Mouse (Mus musculus): ENCODE results near the gene Zdhhc25. TPM values are rescaled to one million over a fixed set of nuclear protein-coding genes. Genes with fewer than 3 reads are reported as not detected.

Zdhhc25 gene
- not detected in 2 replicates for polyA plus RNA-seq (2015; fragmentation: Nextera tagmentation; extraction: Ambion mirVana)

- ATAC-seq (ENCODE audit: extremely low read depth, insufficient number of reproducible peaks, low FRiP score, low TSS enrichment): no peak
- 81% methylated on average over 4 of the region's 4 CpGs for WGBS
- H3K4me3 ChIP-seq: no peak within 1 kb of the TSS
- no peaks in the 10 kb centered on the region for H3K9me3 ChIP-seq
- no peaks in the 10 kb centered on the region for H3K36me3 ChIP-seq
- no peak within 1 kb of the TSS for H3K4me2 ChIP-seq
- H3K4me1 ChIP-seq: no peaks in the 10 kb centered on the region
- H3K9ac ChIP-seq: no peak within 1 kb of the TSS
- H3K27ac ChIP-seq (replicated peaks): no peak within 1 kb of the TSS
- no peaks in the 10 kb centered on the region for H3K27me3 ChIP-seq (replicated peaks)
Measured at GRCm38 (mm10) chr15:88600002-88600401, at the start of gene Zdhhc25. Gene Zdhhc25, plus strand, starts transcription at chr15:88600302.

- Histone ChIP-seq H3K4me2 (no peak overlapping the region), H3K4me1 (no peaks in the 10 kb centered on the region), H3K9me3 (no peaks in the 10 kb centered on the region), H3K36me3 (no peaks in the 10 kb centered on the region), H3K4me3 (no peak overlapping the region), H3K9ac (no peak overlapping the region), H3K27ac (replicated peaks) (no peak overlapping the region), H3K27me3 (replicated peaks) (peaks cover 15% of the 10 kb centered on the region)
- 76% methylated on average over 9 of the region's 9 CpGs for WGBS
- ATAC-seq (ENCODE audit: extremely low read depth, insufficient number of reproducible peaks, low FRiP score, low TSS enrichment): no peak
Measured at GRCm38 (mm10) chr15:88552852-88553251, 47.2 kb upstream of the Zdhhc25 start.

- Histone ChIP-seq H3K9ac (no peak overlapping the region), H3K27ac (replicated peaks) (no peak overlapping the region), H3K27me3 (replicated peaks) (peaks cover 19% of the 10 kb centered on the region), H3K4me2 (no peak overlapping the region), H3K4me1 (peaks cover 4% of the 10 kb centered on the region), H3K36me3 (no peaks in the 10 kb centered on the region), H3K9me3 (no peaks in the 10 kb centered on the region), H3K4me3 (no peak overlapping the region)
- WGBS: 22% methylated on average over 8 of the region's 8 CpGs
- no peak for ATAC-seq (ENCODE audit: extremely low read depth, insufficient number of reproducible peaks, low FRiP score, low TSS enrichment)
Measured at GRCm38 (mm10) chr15:88555476-88555875, 44.6 kb upstream of the Zdhhc25 start.

- ATAC-seq (ENCODE audit: extremely low read depth, insufficient number of reproducible peaks, low FRiP score, low TSS enrichment): no peak
- WGBS: 27% methylated on average over 6 of the region's 6 CpGs
Measured at GRCm38 (mm10) chr15:88560637-88561036, 39.5 kb upstream of the Zdhhc25 start.

GRCm38 (mm10) chr15:88561058-88561730 lies 38.9 kb upstream of the Zdhhc25 start:
- Histone ChIP-seq H3K36me3 (no peaks in the 10 kb centered on the region), H3K4me3 (no peak overlapping the region), H3K4me1 (peaks cover 10% of the 10 kb centered on the region), H3K27ac (replicated peaks) (no peak overlapping the region), H3K4me2 (peak overlapping the region; percentile 3; the same call in 1 of the 2 replicates), H3K9ac (no peak overlapping the region), H3K27me3 (replicated peaks) (peaks cover 37% of the 10 kb centered on the region), H3K9me3 (no peaks in the 10 kb centered on the region)
- WGBS: 3% methylated on average over 22 of the region's 22 CpGs
- no peak for ATAC-seq (ENCODE audit: extremely low read depth, insufficient number of reproducible peaks, low FRiP score, low TSS enrichment)

More at GRCm38 (mm10) chr15:88560637-88561036, 39.5 kb upstream of the Zdhhc25 start:
- H3K27me3 ChIP-seq (replicated peaks): peaks cover 37% of the 10 kb centered on the region
- H3K9ac ChIP-seq: no peak overlapping the region
- no peaks in the 10 kb centered on the region for H3K36me3 ChIP-seq
- no peak overlapping the region for H3K4me3 ChIP-seq
- no peaks in the 10 kb centered on the region for H3K9me3 ChIP-seq
- no peak overlapping the region for H3K4me2 ChIP-seq
- H3K27ac ChIP-seq (replicated peaks): no peak overlapping the region
- H3K4me1 ChIP-seq: peaks cover 10% of the 10 kb centered on the region

- peaks cover 8% of the 10 kb centered on the region for H3K4me1 ChIP-seq
- H3K9ac ChIP-seq: no peak overlapping the region
- ATAC-seq (ENCODE audit: extremely low read depth, insufficient number of reproducible peaks, low FRiP score, low TSS enrichment): no peak
- H3K36me3 ChIP-seq: no peaks in the 10 kb centered on the region
- peaks cover 26% of the 10 kb centered on the region for H3K27me3 ChIP-seq (replicated peaks)
- H3K27ac ChIP-seq (replicated peaks): no peak overlapping the region
- no peaks in the 10 kb centered on the region; the same call in 1 of the 2 replicates for H3K9me3 ChIP-seq
- 75% methylated on average over 9 of the region's 9 CpGs for WGBS
- no peak overlapping the region for H3K4me3 ChIP-seq
- H3K4me2 ChIP-seq: no peak overlapping the region
Measured at GRCm38 (mm10) chr15:88565307-88565706, 34.8 kb upstream of the Zdhhc25 start.

- 54% methylated on average over 4 of the region's 4 CpGs for WGBS
- Histone ChIP-seq H3K4me2 (no peak overlapping the region), H3K27ac (replicated peaks) (no peak overlapping the region), H3K9ac (no peak overlapping the region), H3K27me3 (replicated peaks) (peaks cover 21% of the 10 kb centered on the region), H3K9me3 (no peaks in the 10 kb centered on the region; the same call in 1 of the 2 replicates), H3K4me1 (peaks cover 3% of the 10 kb centered on the region), H3K36me3 (no peaks in the 10 kb centered on the region), H3K4me3 (no peak overlapping the region)
- ATAC-seq (ENCODE audit: extremely low read depth, insufficient number of reproducible peaks, low FRiP score, low TSS enrichment): no peak
Measured at GRCm38 (mm10) chr15:88565806-88566205, 34.3 kb upstream of the Zdhhc25 start.

- H3K27ac ChIP-seq (replicated peaks): no peak overlapping the region
- no peak overlapping the region for H3K4me2 ChIP-seq
- H3K4me1 ChIP-seq: no peaks in the 10 kb centered on the region
- H3K27me3 ChIP-seq (replicated peaks): no peaks in the 10 kb centered on the region
- H3K36me3 ChIP-seq: no peaks in the 10 kb centered on the region
- H3K4me3 ChIP-seq: no peak overlapping the region
- no peaks in the 10 kb centered on the region; the same call in 1 of the 2 replicates for H3K9me3 ChIP-seq
- no peak for ATAC-seq (ENCODE audit: extremely low read depth, insufficient number of reproducible peaks, low FRiP score, low TSS enrichment)
- no peak overlapping the region for H3K9ac ChIP-seq
- WGBS: 70% methylated on average over 17 of the region's 17 CpGs
Measured at GRCm38 (mm10) chr15:88570697-88571096, 29.4 kb upstream of the Zdhhc25 start.

GRCm38 (mm10) chr15:88579461-88579860 lies 20.6 kb upstream of the Zdhhc25 start:
- no peaks in the 10 kb centered on the region for H3K36me3 ChIP-seq
- H3K4me1 ChIP-seq: no peaks in the 10 kb centered on the region
- H3K9me3 ChIP-seq: no peaks in the 10 kb centered on the region
- ATAC-seq (ENCODE audit: extremely low read depth, insufficient number of reproducible peaks, low FRiP score, low TSS enrichment): no peak
- H3K4me2 ChIP-seq: no peak overlapping the region
- no peak overlapping the region for H3K27ac ChIP-seq (replicated peaks)
- no peak overlapping the region for H3K4me3 ChIP-seq
- no peaks in the 10 kb centered on the region; the same call in 1 of the 2 replicates for H3K27me3 ChIP-seq (replicated peaks)
- H3K9ac ChIP-seq: no peak overlapping the region
- 71% methylated on average over 6 of the region's 6 CpGs for WGBS

- Histone ChIP-seq H3K4me3 (no peak overlapping the region), H3K9me3 (no peaks in the 10 kb centered on the region), H3K4me2 (no peak overlapping the region), H3K27me3 (replicated peaks) (no peaks in the 10 kb centered on the region), H3K4me1 (no peaks in the 10 kb centered on the region), H3K36me3 (no peaks in the 10 kb centered on the region), H3K9ac (no peak overlapping the region), H3K27ac (replicated peaks) (no peak overlapping the region)
- WGBS: 83% methylated on average over 3 of the region's 3 CpGs
- no peak for ATAC-seq (ENCODE audit: extremely low read depth, insufficient number of reproducible peaks, low FRiP score, low TSS enrichment)
Measured at GRCm38 (mm10) chr15:88602496-88602895, 2.4 kb downstream of the Zdhhc25 start.

GRCm38 (mm10) chr15:88603091-88603732 lies 3.1 kb downstream of the Zdhhc25 start:
- no peaks in the 10 kb centered on the region for H3K4me1 ChIP-seq
- H3K27ac ChIP-seq (replicated peaks): no peak overlapping the region
- no peaks in the 10 kb centered on the region for H3K9me3 ChIP-seq
- H3K27me3 ChIP-seq (replicated peaks): no peaks in the 10 kb centered on the region
- ATAC-seq (ENCODE audit: extremely low read depth, insufficient number of reproducible peaks, low FRiP score, low TSS enrichment): no peak
- no peak overlapping the region for H3K4me2 ChIP-seq
- no peak overlapping the region for H3K4me3 ChIP-seq
- WGBS: 53% methylated on average over 9 of the region's 9 CpGs
- H3K9ac ChIP-seq: no peak overlapping the region
- H3K36me3 ChIP-seq: no peaks in the 10 kb centered on the region

- H3K4me3 ChIP-seq: no peak overlapping the region
- H3K27ac ChIP-seq (replicated peaks): no peak overlapping the region
- H3K4me2 ChIP-seq: no peak overlapping the region
- H3K36me3 ChIP-seq: no peaks in the 10 kb centered on the region
- no peak overlapping the region for H3K9ac ChIP-seq
- WGBS: 69% methylated on average over 1 of the region's 1 CpGs
- no peaks in the 10 kb centered on the region for H3K9me3 ChIP-seq
- no peak for ATAC-seq (ENCODE audit: extremely low read depth, insufficient number of reproducible peaks, low FRiP score, low TSS enrichment)
- H3K27me3 ChIP-seq (replicated peaks): no peaks in the 10 kb centered on the region
- no peaks in the 10 kb centered on the region for H3K4me1 ChIP-seq
Measured at GRCm38 (mm10) chr15:88603733-88604119, 3.6 kb downstream of the Zdhhc25 start.

All from heart, embryonic 13.5 days (tissue).